Mouse (Mus musculus) bone marrow macrophage, adult 2 months (primary cell): ENCODE results near the gene Ppp3r2. TPM values are rescaled to one million over a fixed set of nuclear protein-coding genes. Genes with fewer than 3 reads are reported as not detected.
A peak's percentile ranks its signal among the peaks of the same experiment; 100 is the strongest.

Experiments used
- H3K27ac ChIP-seq: 2 replicates; pipeline ENCODE4 v1.5.1; 2012; ENCODE audit warnings: low read depth, low read length; ENCODE audit not compliant: insufficient read depth
- H3K4me1 ChIP-seq: 2 replicates; pipeline ENCODE4 v1.6.1; 2012; ENCODE audit warnings: low read length; ENCODE audit not compliant: control insufficient read depth, insufficient read depth
- H3K4me3 ChIP-seq: 2 replicates; pipeline ENCODE4 v1.5.1; 2012; ENCODE audit warnings: mild to moderate bottlenecking, low read length, moderate library complexity; ENCODE audit not compliant: insufficient read depth
- CTCF ChIP-seq: IDR thresholded peaks from 2 replicates; pipeline ENCODE4 v1.5.1; 2012; ENCODE audit warnings: low read depth, mild to moderate bottlenecking, low read length, moderate library complexity
- POLR2A ChIP-seq: IDR thresholded peaks from 2 replicates; pipeline ENCODE4 v1.6.1; 2012; ENCODE audit warnings: mild to moderate bottlenecking, low read depth, low read length, borderline replicate concordance
- polyA plus RNA-seq: library from polyadenylated mRNA; stranded (reverse); fragments of >200 nt; gene quantifications from 2 replicates; pipeline ENCODE4 v1.2.4, GENCODE M21; 2012; ENCODE audit not compliant: missing spikeins, insufficient read depth, insufficient read length

The Ppp3r2 gene
- polyA plus RNA-seq, 1 experiment, result not detected

DNA sequence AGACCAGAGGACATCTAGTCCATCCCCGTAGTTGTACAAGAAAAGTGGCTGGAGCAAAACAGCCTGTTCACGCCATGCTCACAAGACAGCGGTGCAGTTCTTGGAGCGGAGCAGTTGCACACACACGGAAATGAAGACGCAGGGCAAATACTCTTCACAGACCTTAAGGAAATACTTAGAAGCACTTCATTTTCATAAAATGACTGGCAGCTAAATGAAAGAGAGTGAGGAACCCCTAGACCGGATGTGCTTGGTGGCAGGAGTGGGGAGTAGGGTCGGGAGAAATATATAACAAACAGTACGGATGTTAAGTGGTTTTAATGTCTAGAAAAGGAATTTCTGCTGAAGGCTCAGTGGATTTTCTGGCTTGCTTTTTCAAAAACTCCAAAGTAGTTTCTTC is 20.2 kb downstream of the Ppp3r2 start:
- Histone ChIP-seq H3K4me3 (no peak overlapping the region), H3K4me1 (no peaks in the 10 kb centered on the region), H3K27ac (no peak overlapping the region)
- TF ChIP-seq CTCF (no peak), POLR2A (no peak)

GRCm38 (mm10) chr4:49659421-49659820 is 22.4 kb downstream of the Ppp3r2 start:
- Histone ChIP-seq H3K4me3 (no peak overlapping the region), H3K4me1 (no peaks in the 10 kb centered on the region), H3K27ac (no peak overlapping the region)
- TF ChIP-seq CTCF, result no peak
- no peak for TF ChIP-seq POLR2A

GRCm38 (mm10) chr4:49639913-49640312 is 41.9 kb downstream of the Ppp3r2 start:
- TF ChIP-seq CTCF, result no peak
- TF ChIP-seq POLR2A, result no peak
- Histone ChIP-seq H3K4me1 (no peaks in the 10 kb centered on the region), H3K27ac (no peak overlapping the region), H3K4me3 (no peak overlapping the region)

GRCm38 (mm10) chr4:49637821-49638220 is 44.0 kb downstream of the Ppp3r2 start:
- Histone ChIP-seq H3K4me1 (peaks cover 2% of the 10 kb centered on the region; the same call in 1 of the 2 replicates), H3K4me3 (no peak overlapping the region)
- TF ChIP-seq CTCF (no peak), POLR2A (no peak)

GRCm38 (mm10) chr4:49632139-49632481 is 49.7 kb downstream of the Ppp3r2 start:
- 0 out of 2 replicates have a peak, but pooled peaks have one; percentile 63 for TF ChIP-seq POLR2A
- no peak for TF ChIP-seq CTCF
- H3K27ac ChIP-seq, result no peak overlapping the region; the same call in 1 of the 2 replicates
- H3K4me1 ChIP-seq, result peaks cover 8% of the 10 kb centered on the region
- peak overlapping the region; percentile 90 for H3K4me3 ChIP-seq

More at GRCm38 (mm10) chr4:49637821-49638220, 44.0 kb downstream of the Ppp3r2 start:
- H3K27ac ChIP-seq, result no peak overlapping the region

- Histone ChIP-seq H3K4me3 (peak within 1 kb of the TSS; percentile 90), H3K4me1 (peaks cover 11% of the 10 kb centered on the region), H3K27ac (peak within 1 kb of the TSS; percentile 33)
- TF ChIP-seq POLR2A, result no peak
Observed at GRCm38 (mm10) chr4:49631319-49632138, 50.3 kb downstream of the Ppp3r2 start, which contains the start of gene Rnf20. Rnf20 (plus strand) TSS chr4:49632006.

GRCm38 (mm10) chr4:49628941-49629340 is 52.9 kb downstream of the Ppp3r2 start:
- Histone ChIP-seq H3K4me1 (peaks cover 16% of the 10 kb centered on the region), H3K4me3 (no peak overlapping the region), H3K27ac (no peak overlapping the region)
- no peak for TF ChIP-seq POLR2A
- no peak for TF ChIP-seq CTCF

Other genes starting within 250 kb of the Ppp3r2 start
- not detected in 2 replicates for gene Acnat1, start 208.1 kb downstream of the Ppp3r2 start, polyA plus RNA-seq
- not detected in 2 replicates for gene Baat, start 175.5 kb downstream of the Ppp3r2 start, polyA plus RNA-seq
- gene Mrpl50, start 160.9 kb downstream of the Ppp3r2 start, polyA plus RNA-seq, result 17.9 and 20.3 TPM in 2 replicates
- gene Zfp189, start 160.8 kb downstream of the Ppp3r2 start, polyA plus RNA-seq, result 4.3 and 5.5 TPM in 2 replicates
- not detected in 2 replicates for gene Aldob, start 132.5 kb downstream of the Ppp3r2 start, polyA plus RNA-seq
- 0.24 and 0.80 TPM in 2 replicates for gene Tmem246, start 84.1 kb downstream of the Ppp3r2 start, polyA plus RNA-seq
- 46.9 and 49.5 TPM in 2 replicates for gene Rnf20, start 50.0 kb downstream of the Ppp3r2 start, polyA plus RNA-seq
- gene Grin3a, start 163.7 kb upstream of the Ppp3r2 start, polyA plus RNA-seq, result not detected in 2 replicates